Mouse (Mus musculus) forebrain, embryonic 16.5 days (tissue): ENCODE results near the gene Olfr301. TPM values are rescaled to one million over a fixed set of nuclear protein-coding genes. Genes with fewer than 3 reads are reported as not detected.

Source experiments
- ATAC-seq: fragments of 200-750 bp; cut with Nextera tagmentation; 2 replicates; pipeline ENCODE4 v1.8.0; 2017; ENCODE audit warnings: mild to moderate bottlenecking, moderate library complexity
- H3K27ac ChIP-seq: fragments of 300-500 bp; sonication (generic); 2 replicates; pipeline ENCODE4 v1.5.1; 2014; ENCODE audit warnings: low read length, control low read depth
- H3K27me3 ChIP-seq: fragments of 300-500 bp; sonication (generic); replicated peaks from 2 replicates; pipeline ENCODE4 v1.6.1; 2014; ENCODE audit warnings: low read length; ENCODE audit not compliant: control insufficient read depth, insufficient read depth
- H3K36me3 ChIP-seq: fragments of 300-500 bp; sonication (generic); 2 replicates; pipeline ENCODE4 v1.6.1; 2014; ENCODE audit not compliant: control insufficient read depth, insufficient read depth
- H3K4me1 ChIP-seq: fragments of 300-500 bp; sonication (generic); replicated peaks from 2 replicates; pipeline ENCODE4 v1.6.1; 2014; ENCODE audit warnings: low read length; ENCODE audit not compliant: control insufficient read depth, insufficient read depth
- H3K4me2 ChIP-seq: fragments of 300-500 bp; sonication (generic); 2 replicates; pipeline ENCODE4 v1.6.1; 2014; ENCODE audit warnings: mild to moderate bottlenecking, low read length, control low read depth
- H3K4me3 ChIP-seq: fragments of 300-500 bp; sonication (generic); replicated peaks from 2 replicates; pipeline ENCODE4 v1.5.1; 2014; ENCODE audit warnings: mild to moderate bottlenecking, low read length, control low read depth
- H3K9ac ChIP-seq: fragments of 300-500 bp; sonication (generic); replicated peaks from 2 replicates; pipeline ENCODE4 v1.6.1; 2014; ENCODE audit warnings: low read depth, low read length, control low read depth
- H3K9me3 ChIP-seq: fragments of 300-500 bp; sonication (generic); 2 replicates; pipeline ENCODE4 v1.6.1; 2016; ENCODE audit warnings: low read length; ENCODE audit not compliant: control insufficient read depth
- whole genome bisulfite sequencing: fragments of 180-500 bp; shearing (Covaris S2); extraction: QIAGEN DNeasy Blood & Tissue Kit; methylation state at CpG from one replicate; pipeline ENCODE4 v1.1.7; 2014; 5-methylcytosine and 5-hydroxymethylcytosine counted together
- polyA plus RNA-seq: library from polyadenylated mRNA; unstranded; fragments of >200 nt; fragmentation: Nextera tagmentation; extraction: Ambion mirVana; gene quantifications from 2 replicates; pipeline ENCODE4 v1.2.1, GENCODE M21; 2015

Gene Olfr301
- polyA plus RNA-seq, result not detected in 2 replicates

DNA sequence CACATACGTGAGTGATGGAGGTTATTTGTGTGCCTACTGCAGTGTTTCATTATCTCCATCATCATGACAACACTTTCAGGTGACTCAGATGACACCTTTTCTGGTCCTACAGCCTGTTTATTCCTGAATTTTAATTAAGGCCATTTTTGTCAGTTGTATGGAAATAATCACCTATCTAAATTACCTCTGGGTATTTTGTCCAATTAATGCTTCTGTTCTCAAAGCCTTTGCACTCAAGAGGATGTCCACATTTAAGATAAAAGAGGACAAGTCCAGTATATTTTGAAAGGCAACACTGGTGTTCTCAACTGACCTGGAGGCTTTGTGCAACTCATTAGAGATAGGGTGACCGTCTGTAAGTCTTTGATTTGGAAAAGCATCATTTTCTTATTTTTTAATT, at the start of gene Olfr301:
Olfr301 (plus strand) TSS at position 301 of the 400 bp plus-strand sequence.
- no peaks in the 10 kb centered on the region for H3K9me3 ChIP-seq
- H3K4me3 ChIP-seq, result no peak within 1 kb of the TSS
- H3K9ac ChIP-seq, result no peak within 1 kb of the TSS
- no peaks in the 10 kb centered on the region for H3K4me1 ChIP-seq
- no peaks in the 10 kb centered on the region for H3K27me3 ChIP-seq
- WGBS, result 84% methylated on average over 2 of the region's 2 CpGs
- H3K4me2 ChIP-seq, result no peak within 1 kb of the TSS
- no peaks in the 10 kb centered on the region for H3K36me3 ChIP-seq
- no peak within 1 kb of the TSS for H3K27ac ChIP-seq
- no peak for ATAC-seq

DNA sequence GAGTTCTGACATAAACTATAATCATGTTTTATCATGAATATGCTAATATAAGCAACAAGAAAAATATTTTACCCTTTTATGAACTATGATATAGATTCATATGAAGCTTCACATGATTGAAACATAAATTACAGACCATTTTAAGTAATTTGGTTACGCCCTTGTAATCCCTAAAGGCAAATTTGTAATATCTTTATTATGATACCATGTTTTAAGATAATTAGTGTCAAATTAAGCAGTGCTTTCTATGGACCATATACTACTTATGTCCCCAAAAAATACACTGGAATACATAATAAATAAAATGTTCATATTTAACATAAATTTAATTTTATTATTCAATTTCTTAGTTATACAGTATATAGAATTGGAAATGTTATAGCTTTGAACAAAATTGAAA, 36.8 kb upstream of the Olfr301 start, which contains the start of gene Olfr305:
Olfr305 (minus strand) TSS at position 101 of the 400 bp plus-strand sequence.
- H3K4me2 ChIP-seq, result no peak within 1 kb of the TSS
- no peak within 1 kb of the TSS for H3K9ac ChIP-seq
- H3K27ac ChIP-seq, result no peak within 1 kb of the TSS
- no peaks in the 10 kb centered on the region for H3K9me3 ChIP-seq
- no peak for ATAC-seq
- H3K4me1 ChIP-seq, result no peaks in the 10 kb centered on the region
- no peak within 1 kb of the TSS for H3K4me3 ChIP-seq
- no peaks in the 10 kb centered on the region for H3K36me3 ChIP-seq
- 79% methylated on average over 1 of the region's 1 CpGs for WGBS
- H3K27me3 ChIP-seq, result no peaks in the 10 kb centered on the region

DNA sequence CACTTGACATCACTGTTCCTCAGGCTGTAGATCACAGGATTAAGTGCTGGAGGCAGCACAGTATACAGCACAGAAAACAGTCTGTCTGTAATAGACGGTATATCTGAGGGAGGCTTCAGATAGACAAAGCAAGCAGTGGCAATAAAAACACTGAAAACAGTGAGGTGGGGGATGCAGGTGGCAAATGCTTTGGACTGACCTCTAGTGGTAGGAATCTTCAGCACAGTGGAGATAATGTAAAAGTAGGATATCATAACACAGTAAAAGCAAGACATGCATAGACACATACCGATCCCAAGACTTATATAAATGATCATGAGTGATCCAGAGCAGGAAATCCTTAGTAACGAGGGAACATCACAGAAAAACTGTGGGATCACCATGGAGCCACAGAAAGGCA, 17.9 kb upstream of the Olfr301 start:
- H3K27me3 ChIP-seq, result no peaks in the 10 kb centered on the region
- no peak overlapping the region for H3K4me3 ChIP-seq
- ATAC-seq, result no peak
- no peak overlapping the region for H3K27ac ChIP-seq
- H3K4me2 ChIP-seq, result no peak overlapping the region
- H3K36me3 ChIP-seq, result no peaks in the 10 kb centered on the region
- no peaks in the 10 kb centered on the region for H3K4me1 ChIP-seq
- H3K9ac ChIP-seq, result no peak overlapping the region
- 66% methylated on average over 3 of the region's 3 CpGs for WGBS
- H3K9me3 ChIP-seq, result no peaks in the 10 kb centered on the region

DNA sequence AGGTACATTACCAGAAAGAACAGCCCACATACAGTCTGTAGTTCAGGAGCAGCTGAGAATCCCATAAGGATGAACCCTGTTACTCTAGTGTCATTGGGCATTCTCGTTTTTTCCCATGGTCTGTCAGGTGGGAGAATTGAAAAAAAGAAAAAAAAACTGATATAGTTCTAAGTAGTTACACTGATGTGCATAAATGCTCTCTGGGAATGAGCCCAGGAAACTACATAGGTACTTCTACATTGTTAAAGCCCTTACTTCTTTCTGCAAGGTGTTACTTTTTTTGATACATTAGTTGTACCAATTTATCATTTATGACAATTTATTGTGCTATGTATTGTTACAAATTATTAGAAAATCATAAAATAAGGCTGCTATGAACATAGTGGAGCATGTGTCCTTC, 17.1 kb upstream of the Olfr301 start, which contains the start of gene Olfr304:
Olfr304 (minus strand) TSS at position 101 of the 400 bp plus-strand sequence.
- no peak within 1 kb of the TSS for H3K4me2 ChIP-seq
- no peak within 1 kb of the TSS for H3K4me3 ChIP-seq
- H3K27ac ChIP-seq, result no peak within 1 kb of the TSS
- no peak for ATAC-seq
- no peaks in the 10 kb centered on the region for H3K36me3 ChIP-seq
- no peaks in the 10 kb centered on the region for H3K4me1 ChIP-seq
- no peaks in the 10 kb centered on the region for H3K9me3 ChIP-seq
- H3K27me3 ChIP-seq, result no peaks in the 10 kb centered on the region
- WGBS, result 83% methylated on average over 1 of the region's 1 CpGs
- no peak within 1 kb of the TSS for H3K9ac ChIP-seq

DNA sequence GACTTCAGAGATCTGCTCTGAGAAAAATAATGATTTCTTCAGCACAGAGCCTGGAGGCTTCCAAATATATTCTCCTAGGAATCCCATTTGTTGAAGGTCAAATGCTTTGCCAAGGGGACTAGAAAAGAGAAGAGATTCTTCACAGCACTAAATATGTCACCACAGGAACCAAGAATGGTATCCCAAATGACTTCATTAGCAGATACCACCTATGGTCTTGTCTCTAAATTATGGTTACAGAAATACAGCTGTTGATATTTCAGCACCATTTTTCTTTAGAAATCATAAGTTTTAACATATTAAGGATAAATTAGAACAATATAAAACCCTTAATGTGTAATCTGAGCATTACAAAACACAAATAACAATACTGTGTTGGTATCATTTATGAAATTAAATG, 6.0 kb upstream of the Olfr301 start, which contains the start of gene Olfr303:
Olfr303 (minus strand) TSS at position 101 of the 400 bp plus-strand sequence.
- Histone ChIP-seq H3K9me3 (no peaks in the 10 kb centered on the region), H3K27ac (no peak within 1 kb of the TSS), H3K4me3 (no peak within 1 kb of the TSS), H3K9ac (no peak within 1 kb of the TSS), H3K4me2 (no peak within 1 kb of the TSS), H3K36me3 (no peaks in the 10 kb centered on the region), H3K27me3 (no peaks in the 10 kb centered on the region), H3K4me1 (no peaks in the 10 kb centered on the region)
- no peak for ATAC-seq

DNA sequence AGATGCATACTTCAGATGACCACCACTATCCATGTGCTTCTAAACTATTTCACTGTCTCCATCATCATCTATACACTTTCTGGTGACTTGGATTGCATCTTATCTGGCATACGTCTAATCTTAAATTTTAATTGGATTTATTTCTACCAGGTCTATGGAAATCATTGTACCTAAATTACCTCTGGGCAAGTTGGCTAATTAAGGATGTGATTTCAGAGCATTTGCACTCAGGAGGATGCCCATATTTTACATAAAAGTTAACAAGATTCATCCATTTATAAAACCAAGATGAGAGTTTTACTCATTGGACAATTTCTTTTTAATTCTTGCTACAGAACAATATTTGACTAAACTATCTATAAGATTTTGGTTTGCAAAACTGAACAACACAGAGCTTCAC, 56.0 kb downstream of the Olfr301 start, which contains the start of gene Olfr299:
Olfr299 (plus strand) TSS at position 301 of the 400 bp plus-strand sequence.
- no peak within 1 kb of the TSS for H3K27ac ChIP-seq
- H3K9ac ChIP-seq, result no peak within 1 kb of the TSS
- H3K36me3 ChIP-seq, result no peaks in the 10 kb centered on the region
- ATAC-seq, result no peak
- 65% methylated on average over 1 of the region's 1 CpGs for WGBS
- H3K9me3 ChIP-seq, result no peaks in the 10 kb centered on the region
- no peak within 1 kb of the TSS for H3K4me3 ChIP-seq
- H3K27me3 ChIP-seq, result no peaks in the 10 kb centered on the region
- H3K4me1 ChIP-seq, result no peaks in the 10 kb centered on the region
- H3K4me2 ChIP-seq, result no peak within 1 kb of the TSS

Other genes starting within 250 kb of the Olfr301 start
- gene Vmn2r75, start 232.1 kb upstream of the Olfr301 start, polyA plus RNA-seq, result not detected in 2 replicates
- gene Vmn2r76, start 157.5 kb upstream of the Olfr301 start, polyA plus RNA-seq, result not detected in 2 replicates
- gene Olfr310, start 126.7 kb upstream of the Olfr301 start, polyA plus RNA-seq, result not detected in 2 replicates
- not detected in 2 replicates for gene Olfr309, start 90.1 kb upstream of the Olfr301 start, polyA plus RNA-seq
- gene Olfr308, start 78.2 kb upstream of the Olfr301 start, polyA plus RNA-seq, result not detected in 2 replicates
- gene Olfr307, start 66.3 kb upstream of the Olfr301 start, polyA plus RNA-seq, result not detected in 2 replicates
- gene Olfr305, start 36.9 kb upstream of the Olfr301 start, polyA plus RNA-seq, result not detected in 2 replicates
- not detected in 2 replicates for gene Olfr304, start 17.2 kb upstream of the Olfr301 start, polyA plus RNA-seq
- gene Olfr303, start 6.1 kb upstream of the Olfr301 start, polyA plus RNA-seq, result not detected in 2 replicates
- not detected in 2 replicates for gene Olfr299, start 56.1 kb downstream of the Olfr301 start, polyA plus RNA-seq
- gene Olfr298, start 88.6 kb downstream of the Olfr301 start, polyA plus RNA-seq, result not detected in 2 replicates
- gene Olfr297, start 116.1 kb downstream of the Olfr301 start, polyA plus RNA-seq, result not detected in 2 replicates
- not detected in 2 replicates for gene Olfr295, start 180.0 kb downstream of the Olfr301 start, polyA plus RNA-seq
- gene Olfr294, start 212.8 kb downstream of the Olfr301 start, polyA plus RNA-seq, result not detected in 2 replicates
- gene Olfr293, start 245.2 kb downstream of the Olfr301 start, polyA plus RNA-seq, result not detected in 2 replicates